Mouse (Mus musculus) liver, embryonic 13.5 days (tissue): ENCODE measurements around the gene Rab26. TPM values are rescaled to one million over a fixed set of nuclear protein-coding genes. Genes with fewer than 3 reads are reported as not detected.

Source experiments
- ATAC-seq: fragments of 200-750 bp; cut with Nextera tagmentation; 2 replicates; pipeline ENCODE4 v1.8.0; 2017; ENCODE audit warnings: low read depth, mild to moderate bottlenecking, moderate number of reproducible peaks, moderate library complexity
- DNase-seq: peaks from one replicate; pipeline ENCODE4 v3.0.0; 2022
- H3K27ac ChIP-seq: fragments of 300-500 bp; sonication (generic); 2 replicates; pipeline ENCODE4 v1.5.1; 2015; ENCODE audit warnings: moderate library complexity, mild to moderate bottlenecking, inconsistent platforms
- H3K27me3 ChIP-seq: fragments of 300-500 bp; sonication (generic); 2 replicates; pipeline ENCODE4 v1.6.1; 2015; ENCODE audit warnings: mild to moderate bottlenecking, inconsistent platforms
- H3K36me3 ChIP-seq: fragments of 300-500 bp; sonication (generic); 2 replicates; pipeline ENCODE4 v1.6.1; 2015; ENCODE audit warnings: mild to moderate bottlenecking, inconsistent platforms
- H3K4me1 ChIP-seq: fragments of 300-500 bp; sonication (generic); replicated peaks from 2 replicates; pipeline ENCODE4 v1.6.1; 2015; ENCODE audit warnings: inconsistent platforms
- H3K4me2 ChIP-seq: fragments of 300-500 bp; sonication (generic); 2 replicates; pipeline ENCODE4 v1.6.1; 2015; ENCODE audit warnings: inconsistent platforms, mild to moderate bottlenecking, moderate library complexity
- H3K4me3 ChIP-seq: fragments of 300-500 bp; sonication (generic); replicated peaks from 2 replicates; pipeline ENCODE4 v1.5.1; 2015; ENCODE audit warnings: mild to moderate bottlenecking, inconsistent platforms
- H3K9ac ChIP-seq: fragments of 300-500 bp; sonication (generic); 2 replicates; pipeline ENCODE4 v1.6.1; 2015; ENCODE audit warnings: mild to moderate bottlenecking, inconsistent platforms
- H3K9me3 ChIP-seq: fragments of 300-500 bp; sonication (generic); replicated peaks from 2 replicates; pipeline ENCODE4 v1.6.1; 2016; ENCODE audit warnings: inconsistent platforms
- WGBS: fragments of 180-500 bp; shearing (Covaris S2); methylation state at CpG from one replicate; pipeline ENCODE4 v1.1.7; 2015; ENCODE audit not compliant: insufficient replicate concordance; 5-methylcytosine and 5-hydroxymethylcytosine counted together
- polyA plus RNA-seq: library from polyadenylated mRNA; unstranded; fragments of >200 nt; fragmentation: Nextera tagmentation; extraction: Ambion mirVana; gene quantifications from 2 replicates; pipeline ENCODE4 v1.2.1, GENCODE M21; 2015

The Rab26 gene
- polyA plus RNA-seq, 1 experiment from 2014 or later, result 0.99 TPM

GRCm38 (mm10) chr17:24546234-24546633 is 12.2 kb upstream of the Rab26 start:
- Histone ChIP-seq H3K36me3 (no peaks in the 10 kb centered on the region), H3K4me3 (no peak overlapping the region), H3K4me1 (peaks cover 31% of the 10 kb centered on the region), H3K9me3 (no peaks in the 10 kb centered on the region), H3K27me3 (peaks cover 5% of the 10 kb centered on the region), H3K4me2 (no peak overlapping the region), H3K27ac (no peak overlapping the region), H3K9ac (no peak overlapping the region)
- ATAC-seq, result no peak
- DNase-seq, result no peak
- WGBS, result 69% methylated on average over 3 of the region's 3 CpGs

- Histone ChIP-seq H3K36me3 (no peaks in the 10 kb centered on the region), H3K27ac (no peak overlapping the region), H3K9me3 (no peaks in the 10 kb centered on the region), H3K9ac (no peak overlapping the region), H3K4me3 (no peak overlapping the region), H3K4me1 (peaks cover 21% of the 10 kb centered on the region), H3K4me2 (no peak overlapping the region), H3K27me3 (peaks cover 5% of the 10 kb centered on the region)
- 72% methylated on average over 2 of the region's 2 CpGs for WGBS
- no peak for DNase-seq
- ATAC-seq, result no peak
Observed at GRCm38 (mm10) chr17:24545247-24545646, 11.2 kb upstream of the Rab26 start.

GRCm38 (mm10) chr17:24544613-24545012 is 10.6 kb upstream of the Rab26 start:
- 27% methylated on average over 12 of the region's 12 CpGs for WGBS
- H3K36me3 ChIP-seq, result no peaks in the 10 kb centered on the region
- no peak for DNase-seq
- no peak overlapping the region for H3K27ac ChIP-seq
- no peak overlapping the region for H3K4me2 ChIP-seq
- H3K27me3 ChIP-seq, result peaks cover 5% of the 10 kb centered on the region
- no peak overlapping the region for H3K4me3 ChIP-seq
- H3K4me1 ChIP-seq, result peaks cover 21% of the 10 kb centered on the region
- no peak overlapping the region for H3K9ac ChIP-seq
- no peak for ATAC-seq
- H3K9me3 ChIP-seq, result no peaks in the 10 kb centered on the region

- H3K9me3 ChIP-seq, result no peaks in the 10 kb centered on the region
- 9% methylated on average over 3 of the region's 3 CpGs for WGBS
- peaks cover 5% of the 10 kb centered on the region for H3K27me3 ChIP-seq
- no peak for DNase-seq
- no peak overlapping the region for H3K4me3 ChIP-seq
- H3K4me1 ChIP-seq, result peaks cover 5% of the 10 kb centered on the region; the same call in 1 of the 2 replicates
- no peak overlapping the region for H3K4me2 ChIP-seq
- H3K27ac ChIP-seq, result no peak overlapping the region
- no peaks in the 10 kb centered on the region for H3K36me3 ChIP-seq
- H3K9ac ChIP-seq, result no peak overlapping the region
- peak; percentile 72; the same call in 1 of the 2 replicates for ATAC-seq
Observed at GRCm38 (mm10) chr17:24540375-24540774, 6.4 kb upstream of the Rab26 start.

- no peak overlapping the region for H3K27ac ChIP-seq
- no peaks in the 10 kb centered on the region for H3K9me3 ChIP-seq
- H3K4me2 ChIP-seq, result no peak overlapping the region
- no peaks in the 10 kb centered on the region for H3K36me3 ChIP-seq
- DNase-seq (peak; percentile 31), ATAC-seq (no peak)
- H3K4me3 ChIP-seq, result no peak overlapping the region
- H3K27me3 ChIP-seq, result no peaks in the 10 kb centered on the region
- WGBS, result 51% methylated on average over 8 of the region's 8 CpGs
- no peak overlapping the region for H3K9ac ChIP-seq
- H3K4me1 ChIP-seq, result peaks cover 17% of the 10 kb centered on the region
Observed at GRCm38 (mm10) chr17:24538950-24539349, 4.9 kb upstream of the Rab26 start.

- no peak overlapping the region for H3K4me2 ChIP-seq
- 39% methylated on average over 3 of the region's 3 CpGs for WGBS
- DNase-seq (no peak), ATAC-seq (no peak)
- no peak overlapping the region for H3K9ac ChIP-seq
- H3K9me3 ChIP-seq, result no peaks in the 10 kb centered on the region
- H3K27me3 ChIP-seq, result no peaks in the 10 kb centered on the region
- peaks cover 31% of the 10 kb centered on the region for H3K4me1 ChIP-seq
- H3K36me3 ChIP-seq, result no peaks in the 10 kb centered on the region
- H3K4me3 ChIP-seq, result no peak overlapping the region
- H3K27ac ChIP-seq, result no peak overlapping the region
Observed at GRCm38 (mm10) chr17:24537536-24537935, 3.5 kb upstream of the Rab26 start.

GRCm38 (mm10) chr17:24535300-24535699 is 1.3 kb upstream of the Rab26 start:
- Histone ChIP-seq H3K9me3 (no peaks in the 10 kb centered on the region), H3K27me3 (no peaks in the 10 kb centered on the region), H3K27ac (no peak overlapping the region; the same call in 1 of the 2 replicates), H3K4me3 (no peak overlapping the region), H3K4me2 (no peak overlapping the region), H3K4me1 (peaks cover 51% of the 10 kb centered on the region), H3K9ac (no peak overlapping the region), H3K36me3 (peaks cover 7% of the 10 kb centered on the region)
- DNase-seq, result no peak
- WGBS, result 52% methylated on average over 5 of the region's 5 CpGs
- no peak for ATAC-seq

- DNase-seq, result peak; percentile 90
- H3K4me3 ChIP-seq, result peak overlapping the region; percentile 58
- no peaks in the 10 kb centered on the region for H3K27me3 ChIP-seq
- peak; percentile 86 for ATAC-seq
- no peak overlapping the region; the same call in 1 of the 2 replicates for H3K27ac ChIP-seq
- H3K9me3 ChIP-seq, result no peaks in the 10 kb centered on the region
- H3K36me3 ChIP-seq, result peaks cover 23% of the 10 kb centered on the region
- peak overlapping the region; percentile 67 for H3K9ac ChIP-seq
- 9% methylated on average over 53 of the region's 53 CpGs for WGBS
- H3K4me1 ChIP-seq, result peaks cover 65% of the 10 kb centered on the region
- H3K4me2 ChIP-seq, result peak overlapping the region; percentile 90
Observed at GRCm38 (mm10) chr17:24533099-24533992, 664 bp downstream of the Rab26 start.

- H3K27ac ChIP-seq, result no peak overlapping the region
- no peak overlapping the region for H3K4me3 ChIP-seq
- ATAC-seq (no peak), DNase-seq (no peak)
- 69% methylated on average over 7 of the region's 7 CpGs for WGBS
- no peaks in the 10 kb centered on the region for H3K9me3 ChIP-seq
- no peak overlapping the region for H3K4me2 ChIP-seq
- H3K27me3 ChIP-seq, result no peaks in the 10 kb centered on the region
- H3K36me3 ChIP-seq, result peaks cover 23% of the 10 kb centered on the region
- no peak overlapping the region for H3K9ac ChIP-seq
- H3K4me1 ChIP-seq, result peaks cover 65% of the 10 kb centered on the region
Observed at GRCm38 (mm10) chr17:24532045-24532444, 2.0 kb downstream of the Rab26 start.

- Histone ChIP-seq H3K4me2 (0 out of 2 replicates have a peak overlapping the region, but pooled peaks have one; percentile 82), H3K4me1 (peaks cover 75% of the 10 kb centered on the region), H3K9me3 (no peaks in the 10 kb centered on the region), H3K36me3 (peaks cover 23% of the 10 kb centered on the region), H3K27me3 (no peaks in the 10 kb centered on the region), H3K4me3 (no peak overlapping the region), H3K27ac (peak overlapping the region; percentile 90; the same call in 1 of the 2 replicates), H3K9ac (0 out of 2 replicates have a peak overlapping the region, but pooled peaks have one; percentile 28)
- 39% methylated on average over 3 of the region's 3 CpGs for WGBS
- DNase-seq, result no peak
- no peak for ATAC-seq
Observed at GRCm38 (mm10) chr17:24531064-24531463, 2.9 kb downstream of the Rab26 start.

- H3K9me3 ChIP-seq, result no peaks in the 10 kb centered on the region
- no peak for ATAC-seq
- no peaks in the 10 kb centered on the region for H3K27me3 ChIP-seq
- peak overlapping the region; percentile 64 for H3K4me3 ChIP-seq
- peak overlapping the region; percentile 82 for H3K4me2 ChIP-seq
- peaks cover 23% of the 10 kb centered on the region for H3K36me3 ChIP-seq
- 19% methylated on average over 8 of the region's 8 CpGs for WGBS
- H3K9ac ChIP-seq, result peak overlapping the region; percentile 85
- H3K27ac ChIP-seq, result peak overlapping the region; percentile 90
- peaks cover 81% of the 10 kb centered on the region for H3K4me1 ChIP-seq
- no peak for DNase-seq
Observed at GRCm38 (mm10) chr17:24530361-24531050, 3.5 kb downstream of the Rab26 start.
